Mouse (Mus musculus) heart, adult 2 months (tissue): ENCODE results near the gene Cntrob.

Source experiments
- CTCF ChIP-seq: fragments of 200-600 bp; IDR thresholded peaks from 2 replicates; pipeline ENCODE4 v1.8.1; 2022; ENCODE audit warnings: antibody characterized with exemption, mild to moderate bottlenecking, moderate library complexity
- POLR2A ChIP-seq: fragments of 200-500 bp; IDR thresholded peaks from 2 replicates; pipeline ENCODE4 v1.6.1; 2011; ENCODE audit warnings: mild to moderate bottlenecking, low read depth, low read length, control low read depth; ENCODE audit not compliant: insufficient read depth

DNA sequence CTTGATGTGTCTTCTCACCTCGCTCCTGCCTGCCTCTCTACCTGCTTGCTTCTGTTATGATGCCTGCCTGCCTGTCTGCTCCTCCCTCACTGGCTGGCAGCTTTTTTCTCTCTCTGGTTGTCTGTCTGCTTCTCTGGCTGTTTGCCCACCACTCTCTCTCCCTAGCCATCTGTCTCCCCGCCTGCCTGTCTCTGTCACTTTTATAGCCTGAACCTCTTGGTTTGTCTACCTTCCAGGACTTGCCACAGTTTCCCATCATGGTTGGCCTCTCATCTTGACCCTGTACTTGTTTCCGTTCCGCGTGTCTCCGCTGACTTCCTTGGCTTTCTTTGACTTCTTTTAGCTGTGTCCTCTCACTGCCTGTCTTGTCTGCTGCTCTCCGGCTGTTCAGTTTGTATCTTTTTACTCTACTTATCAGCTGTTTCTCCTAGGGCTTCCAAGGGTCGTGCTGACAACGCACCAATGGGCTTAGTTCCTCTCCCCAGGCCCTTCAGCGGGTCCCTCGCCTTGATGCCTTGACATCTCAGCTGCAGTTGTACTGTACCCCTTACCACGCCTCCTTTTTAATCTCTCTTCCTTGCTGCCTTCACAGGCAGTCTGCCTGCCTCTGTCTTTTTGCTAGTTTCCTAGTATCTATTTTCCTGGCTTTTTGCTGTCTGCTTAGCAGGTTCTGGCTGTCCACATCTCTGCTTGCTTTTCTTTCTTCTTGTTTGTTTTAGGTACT is 48.6 kb upstream of the Cntrob start:
- TF ChIP-seq CTCF (no peak), POLR2A (no peak)
